Mouse (Mus musculus) hindbrain, postnatal 0 days (tissue): Measurements from ENCODE around the gene Hhipl2. TPM values are rescaled to one million over a fixed set of nuclear protein-coding genes. Genes with fewer than 3 reads are reported as not detected.

Experiments used
- ATAC-seq: fragments of 200-750 bp; cut with Nextera tagmentation; 2 replicates; pipeline ENCODE4 v1.8.0; 2017; ENCODE audit warnings: mild to moderate bottlenecking, moderate TSS enrichment, moderate library complexity
- DNase-seq: peaks from one replicate; pipeline ENCODE4 v3.0.0-alpha.2; 2015; ENCODE audit warnings: low spot score
- H3K27ac ChIP-seq: fragments of 300-500 bp; sonication (generic); 2 replicates; pipeline ENCODE4 v1.5.1; 2014; ENCODE audit warnings: mild to moderate bottlenecking
- H3K27me3 ChIP-seq: fragments of 300-500 bp; sonication (generic); 2 replicates; pipeline ENCODE4 v1.6.1; 2014; ENCODE audit warnings: low read length, mixed read lengths; ENCODE audit not compliant: insufficient read depth
- H3K36me3 ChIP-seq: fragments of 300-500 bp; sonication (generic); 2 replicates; pipeline ENCODE4 v1.6.1; 2014; ENCODE audit warnings: low read length, mixed read lengths; ENCODE audit not compliant: insufficient read depth
- H3K4me1 ChIP-seq: fragments of 300-500 bp; sonication (generic); 2 replicates; pipeline ENCODE4 v1.6.1; 2014; ENCODE audit warnings: antibody characterized with exemption, low read length, mixed read lengths; ENCODE audit not compliant: insufficient read depth
- H3K4me2 ChIP-seq: fragments of 300-500 bp; sonication (generic); 2 replicates; pipeline ENCODE4 v1.6.1; 2014; ENCODE audit warnings: low read depth, mild to moderate bottlenecking, low read length, moderate library complexity, mixed read lengths
- H3K4me3 ChIP-seq: fragments of 300-500 bp; sonication (generic); 2 replicates; pipeline ENCODE4 v1.5.1; 2014; ENCODE audit warnings: low read length
- H3K9ac ChIP-seq: fragments of 300-500 bp; sonication (generic); replicated peaks from 2 replicates; pipeline ENCODE4 v1.6.1; 2014; ENCODE audit warnings: mild to moderate bottlenecking, low read length, moderate library complexity, mixed read lengths
- H3K9me3 ChIP-seq: fragments of 300-500 bp; sonication (generic); 2 replicates; pipeline ENCODE4 v1.6.1; 2016; ENCODE audit warnings: low read length, mixed read lengths
- CTCF ChIP-seq: IDR thresholded peaks from 2 replicates; pipeline ENCODE4 v1.5.1; 2016; ENCODE audit warnings: antibody characterized with exemption, control low read depth, low read depth
- WGBS: fragments of 180-500 bp; shearing (Covaris S2); extraction: QIAGEN DNeasy Blood & Tissue Kit; methylation state at CpG from one replicate; pipeline ENCODE4 v1.1.7; 2014; 5-methylcytosine and 5-hydroxymethylcytosine counted together
- polyA plus RNA-seq: library from polyadenylated mRNA; unstranded; fragments of >200 nt; fragmentation: Nextera tagmentation; extraction: Ambion mirVana; gene quantifications from 2 replicates; pipeline ENCODE4 v1.2.1, GENCODE M21; 2015
- total RNA-seq: library from RNA; depleted of rRNA; stranded (reverse); fragments of >200 nt; gene quantifications from 2 replicates; pipeline ENCODE4 v1.2.3, GENCODE M21; 2014; rRNA removed

Gene Hhipl2
- total and polyA plus RNA-seq, 2 experiments from 2014 or later: 0.36 TPM; not detected in 1

- no peaks in the 10 kb centered on the region for H3K9me3 ChIP-seq
- H3K4me2 ChIP-seq: no peak overlapping the region
- ATAC-seq: no peak
- TF ChIP-seq CTCF: no peak
- DNase-seq: peak; percentile 18
- H3K4me1 ChIP-seq: no peaks in the 10 kb centered on the region
- H3K4me3 ChIP-seq: no peak overlapping the region
- WGBS: 89% methylated on average over 7 of the region's 7 CpGs
- H3K9ac ChIP-seq: no peak overlapping the region
- H3K27ac ChIP-seq: no peak overlapping the region
- no peaks in the 10 kb centered on the region for H3K27me3 ChIP-seq
- no peaks in the 10 kb centered on the region for H3K36me3 ChIP-seq
Measured at GRCm38 (mm10) chr1:183419741-183420140, 1.7 kb downstream of the Hhipl2 start.

- no peak overlapping the region for H3K9ac ChIP-seq
- TF ChIP-seq CTCF: no peak
- no peaks in the 10 kb centered on the region for H3K27me3 ChIP-seq
- H3K27ac ChIP-seq: no peak overlapping the region
- 90% methylated on average over 10 of the region's 10 CpGs for WGBS
- H3K4me2 ChIP-seq: no peak overlapping the region
- H3K4me3 ChIP-seq: no peak overlapping the region
- DNase-seq (no peak), ATAC-seq (no peak)
- no peaks in the 10 kb centered on the region for H3K36me3 ChIP-seq
- H3K4me1 ChIP-seq: no peaks in the 10 kb centered on the region
- no peaks in the 10 kb centered on the region for H3K9me3 ChIP-seq
Measured at GRCm38 (mm10) chr1:183420296-183420695, 2.3 kb downstream of the Hhipl2 start.

GRCm38 (mm10) chr1:183424100-183424499, 6.1 kb downstream of the Hhipl2 start:
- H3K4me3 ChIP-seq: no peak overlapping the region
- H3K27me3 ChIP-seq: no peaks in the 10 kb centered on the region
- no peak overlapping the region for H3K4me2 ChIP-seq
- no peaks in the 10 kb centered on the region for H3K9me3 ChIP-seq
- 91% methylated on average over 7 of the region's 7 CpGs for WGBS
- H3K4me1 ChIP-seq: no peaks in the 10 kb centered on the region
- ATAC-seq (no peak), DNase-seq (no peak)
- no peak overlapping the region for H3K27ac ChIP-seq
- no peak overlapping the region for H3K9ac ChIP-seq
- no peak for TF ChIP-seq CTCF
- H3K36me3 ChIP-seq: no peaks in the 10 kb centered on the region

GRCm38 (mm10) chr1:183434918-183435317, 16.9 kb downstream of the Hhipl2 start:
- ATAC-seq: no peak
- Histone ChIP-seq H3K4me3 (no peak overlapping the region), H3K27me3 (no peaks in the 10 kb centered on the region), H3K9ac (no peak overlapping the region), H3K4me1 (no peaks in the 10 kb centered on the region), H3K27ac (no peak overlapping the region), H3K9me3 (no peaks in the 10 kb centered on the region), H3K4me2 (no peak overlapping the region), H3K36me3 (no peaks in the 10 kb centered on the region)
- no peak for DNase-seq
- WGBS: 89% methylated on average over 9 of the region's 9 CpGs
- no peak for TF ChIP-seq CTCF

GRCm38 (mm10) chr1:183439036-183439435, 21.0 kb downstream of the Hhipl2 start:
- no peak overlapping the region for H3K4me3 ChIP-seq
- H3K27me3 ChIP-seq: no peaks in the 10 kb centered on the region
- DNase-seq (peak; percentile 34), ATAC-seq (peak; percentile 71; the same call in 1 of the 2 replicates)
- no peak overlapping the region for H3K27ac ChIP-seq
- TF ChIP-seq CTCF: peak; percentile 76
- peak overlapping the region; percentile 25 for H3K4me2 ChIP-seq
- H3K9me3 ChIP-seq: no peaks in the 10 kb centered on the region
- WGBS: 30% methylated on average over 22 of the region's 22 CpGs
- H3K36me3 ChIP-seq: no peaks in the 10 kb centered on the region
- no peak overlapping the region for H3K9ac ChIP-seq
- no peaks in the 10 kb centered on the region for H3K4me1 ChIP-seq

- Histone ChIP-seq H3K36me3 (no peaks in the 10 kb centered on the region), H3K9ac (no peak overlapping the region), H3K4me1 (no peaks in the 10 kb centered on the region), H3K27me3 (no peaks in the 10 kb centered on the region), H3K9me3 (no peaks in the 10 kb centered on the region), H3K27ac (no peak overlapping the region), H3K4me2 (peak overlapping the region; percentile 4; the same call in 1 of the 2 replicates), H3K4me3 (no peak overlapping the region)
- 19% methylated on average over 19 of the region's 19 CpGs for WGBS
- ATAC-seq (peak; percentile 65; the same call in 1 of the 2 replicates), DNase-seq (peak; percentile 95)
- peak; percentile 95 for TF ChIP-seq CTCF
Measured at GRCm38 (mm10) chr1:183442015-183442774, 24.2 kb downstream of the Hhipl2 start.

- TF ChIP-seq CTCF: no peak
- Histone ChIP-seq H3K4me3 (no peak overlapping the region), H3K27ac (no peak overlapping the region), H3K9me3 (no peaks in the 10 kb centered on the region), H3K4me2 (no peak overlapping the region), H3K9ac (no peak overlapping the region), H3K27me3 (no peaks in the 10 kb centered on the region), H3K36me3 (no peaks in the 10 kb centered on the region), H3K4me1 (no peaks in the 10 kb centered on the region)
- WGBS: 5% methylated on average over 3 of the region's 3 CpGs
- DNase-seq (peak; percentile 61), ATAC-seq (no peak)
Measured at GRCm38 (mm10) chr1:183453066-183453465, 35.1 kb downstream of the Hhipl2 start.

Other genes with a start within 250 kb of the Hhipl2 start
- 8.2 and 15.3 TPM in 2 replicates for gene Disp1, start 196.7 kb upstream of the Hhipl2 start, total RNA-seq
- gene Disp1, start 196.7 kb upstream of the Hhipl2 start, polyA plus RNA-seq: 7.4 and 7.9 TPM in 2 replicates
- 48.5 and 63.1 TPM in 2 replicates for gene Aida, start 121.6 kb upstream of the Hhipl2 start, total RNA-seq
- 49.9 and 52.6 TPM in 2 replicates for gene Aida, start 121.6 kb upstream of the Hhipl2 start, polyA plus RNA-seq
- gene Brox, start 120.9 kb upstream of the Hhipl2 start, total RNA-seq: 80.6 and 93.8 TPM in 2 replicates
- gene Brox, start 120.9 kb upstream of the Hhipl2 start, polyA plus RNA-seq: 82.3 and 84.4 TPM in 2 replicates
- 132 and 148 TPM in 2 replicates for gene Mia3, start 48.7 kb upstream of the Hhipl2 start, total RNA-seq
- 98.1 and 98.8 TPM in 2 replicates for gene Mia3, start 48.7 kb upstream of the Hhipl2 start, polyA plus RNA-seq
- 7.2 and 12.7 TPM in 2 replicates for gene Taf1a, start 29.2 kb upstream of the Hhipl2 start, total RNA-seq
- 8.8 and 11.0 TPM in 2 replicates for gene Taf1a, start 29.2 kb upstream of the Hhipl2 start, polyA plus RNA-seq